Mouse (Mus musculus) lung, adult 2 months (tissue): ENCODE measurements around the gene Mrc1.

ENCODE experiments used
- CTCF ChIP-seq: fragments of 200-500 bp; IDR thresholded peaks from 2 replicates; pipeline ENCODE4 v1.5.1; 2011; ENCODE audit warnings: mild to moderate bottlenecking, low read length, control low read depth; ENCODE audit not compliant: insufficient read depth
- POLR2A ChIP-seq: fragments of 200-500 bp; IDR thresholded peaks from 2 replicates; pipeline ENCODE4 v1.6.1; 2011; ENCODE audit warnings: low read depth, mild to moderate bottlenecking, control low read depth, low read length, borderline replicate concordance; ENCODE audit errors: extremely low read depth

GRCm38 (mm10) chr2:14342309-14342839 is 113.2 kb downstream of the Mrc1 start:
- no peak for TF ChIP-seq CTCF
- TF ChIP-seq POLR2A, result no peak
